Mouse (Mus musculus): ENCODE measurements around the gene Cmtm6. TPM values are rescaled to one million over a fixed set of nuclear protein-coding genes. Genes with fewer than 3 reads are reported as not detected.
"Not testable (repeated sequence)": the region's sequence is repeated elsewhere in the genome, so short reads cannot be mapped to it uniquely, and the experiment has no call there.

The Cmtm6 gene
- polyA plus RNA-seq, 1 experiment from 2014 or later, result 15.0 TPM

DNA sequence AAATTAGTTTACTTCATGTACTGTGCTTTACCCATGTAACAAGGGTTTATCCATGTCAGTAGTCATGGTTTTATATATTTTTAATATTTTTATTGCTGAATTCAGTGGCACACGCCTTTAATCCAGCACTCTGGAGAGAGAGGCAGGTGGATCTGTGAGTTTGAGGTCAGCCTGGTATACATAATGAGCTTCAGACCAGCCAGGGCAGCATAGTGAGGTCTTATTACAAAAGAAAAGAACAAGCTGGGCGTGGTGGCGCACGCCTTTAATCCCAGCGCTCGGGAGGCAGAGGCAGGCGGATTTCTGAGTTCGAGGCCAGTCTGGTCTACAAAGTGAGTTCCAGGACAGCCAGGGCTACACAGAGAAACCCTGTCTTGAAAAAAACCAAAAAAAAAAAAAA, 35.3 kb upstream of the Cmtm6 start:
- not testable (repeated sequence) for H3K36me3 ChIP-seq (ENCODE audit: control insufficient read depth, insufficient read depth, low read length)
- WGBS, result 95% methylated on average over 8 of the region's 8 CpGs

DNA sequence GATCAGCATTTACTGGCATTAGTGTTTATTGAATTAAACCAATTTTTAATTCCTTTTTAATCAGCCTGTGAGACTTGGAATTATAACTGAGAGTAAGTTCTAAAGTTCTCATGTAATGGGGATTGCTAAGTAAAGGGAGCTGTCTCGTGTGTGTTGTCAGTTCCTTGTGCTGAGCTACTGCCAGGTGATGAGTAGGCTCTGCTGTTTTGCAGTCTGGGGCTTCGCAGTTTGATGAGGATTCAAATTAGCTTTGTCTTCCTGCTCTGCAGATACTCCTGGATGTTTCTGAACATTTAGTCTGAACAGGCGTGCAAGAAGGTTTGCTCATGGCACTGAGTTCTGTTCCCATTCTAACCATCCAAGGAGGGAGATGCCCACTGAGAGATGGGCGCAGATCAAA, 33.8 kb upstream of the Cmtm6 start:
- H3K4me3 ChIP-seq (ENCODE audit: low read depth, low read length), result no peak overlapping the region
- 0 out of 2 replicates have a peak, but pooled peaks cover 2% of the 10 kb centered on the region for H3K4me1 ChIP-seq (ENCODE audit: control insufficient read depth, insufficient read depth, low read length)
- H3K36me3 ChIP-seq (ENCODE audit: control insufficient read depth, insufficient read depth, low read length), result peaks cover 10% of the 10 kb centered on the region; the same call in 1 of the 2 replicates
- H3K9ac ChIP-seq (replicated peaks; ENCODE audit: low read depth, low read length), result no peak overlapping the region
- H3K27me3 ChIP-seq (ENCODE audit: control insufficient read depth, insufficient read depth, low read length), result no peaks in the 10 kb centered on the region
- no peak overlapping the region for H3K4me2 ChIP-seq (ENCODE audit: low read depth, low read length)
- 95% methylated on average over 4 of the region's 4 CpGs for WGBS
- ATAC-seq (ENCODE audit: low read depth), result no peak
- no peak overlapping the region for H3K27ac ChIP-seq (ENCODE audit: low read depth, low read length)
- no peaks in the 10 kb centered on the region for H3K9me3 ChIP-seq (ENCODE audit: control insufficient read depth, low read length)

More for the DNA sequence above, 35.3 kb upstream of the Cmtm6 start:
- not testable (repeated sequence) for H3K4me1 ChIP-seq (ENCODE audit: control insufficient read depth, insufficient read depth, low read length); H3K9me3 ChIP-seq (ENCODE audit: control insufficient read depth, low read length); H3K4me2 ChIP-seq (ENCODE audit: low read depth, low read length); H3K27me3 ChIP-seq (ENCODE audit: control insufficient read depth, insufficient read depth, low read length); ATAC-seq (ENCODE audit: low read depth); H3K9ac ChIP-seq (replicated peaks; ENCODE audit: low read depth, low read length); H3K4me3 ChIP-seq (ENCODE audit: low read depth, low read length); H3K27ac ChIP-seq (ENCODE audit: low read depth, low read length)

DNA sequence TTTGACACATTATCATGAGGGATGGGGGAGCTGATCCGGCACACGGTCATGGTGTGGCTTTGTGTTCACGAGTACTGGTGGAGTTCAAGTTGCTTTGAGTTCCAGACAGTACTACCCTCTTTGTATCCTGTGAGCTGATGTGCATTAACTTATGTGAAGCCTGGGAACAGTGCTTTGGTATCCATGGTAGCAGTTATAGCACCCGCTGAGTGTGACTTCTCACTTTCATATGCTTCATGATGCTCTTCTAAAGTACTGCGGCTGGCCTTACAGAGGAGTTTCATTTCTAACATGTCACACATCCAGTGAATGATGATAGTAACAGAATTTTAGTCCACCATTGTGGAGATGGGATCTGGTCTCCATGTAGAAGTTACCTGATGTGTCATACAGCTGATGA, 33.0 kb upstream of the Cmtm6 start:
- WGBS, result 88% methylated on average over 5 of the region's 5 CpGs

DNA sequence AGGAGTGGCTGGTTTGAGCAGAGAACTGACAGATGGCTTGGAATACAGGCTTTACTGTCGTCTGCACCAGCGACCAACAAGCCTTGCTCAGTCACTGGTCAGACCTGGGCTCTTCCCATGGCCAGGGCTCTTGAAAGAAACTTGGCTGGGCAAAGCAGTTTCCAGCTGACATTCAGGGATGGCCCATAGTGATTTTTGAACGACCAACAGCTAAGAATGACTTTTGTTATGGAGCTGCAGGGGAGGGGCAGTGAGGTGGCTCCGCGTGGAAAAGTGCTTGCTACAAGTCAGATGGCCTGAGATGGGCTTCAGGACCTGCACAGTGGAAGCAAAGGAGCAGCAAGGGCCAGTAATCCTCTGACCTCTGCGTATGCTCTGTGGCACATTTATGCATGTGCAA, 31.7 kb upstream of the Cmtm6 start:
- WGBS, result 70% methylated on average over 6 of the region's 6 CpGs
- H3K27me3 ChIP-seq (ENCODE audit: control insufficient read depth, insufficient read depth, low read length), result no peaks in the 10 kb centered on the region
- 0 out of 2 replicates have a peak, but pooled peaks cover 2% of the 10 kb centered on the region for H3K4me1 ChIP-seq (ENCODE audit: control insufficient read depth, insufficient read depth, low read length)
- H3K4me3 ChIP-seq (ENCODE audit: low read depth, low read length), result no peak overlapping the region
- H3K27ac ChIP-seq (ENCODE audit: low read depth, low read length), result no peak overlapping the region
- no peak for ATAC-seq (ENCODE audit: low read depth)
- H3K4me2 ChIP-seq (ENCODE audit: low read depth, low read length), result no peak overlapping the region
- peaks cover 5% of the 10 kb centered on the region; the same call in 1 of the 2 replicates for H3K36me3 ChIP-seq (ENCODE audit: control insufficient read depth, insufficient read depth, low read length)
- no peaks in the 10 kb centered on the region for H3K9me3 ChIP-seq (ENCODE audit: control insufficient read depth, low read length)
- H3K9ac ChIP-seq (replicated peaks; ENCODE audit: low read depth, low read length), result no peak overlapping the region

More for the DNA sequence above, 33.0 kb upstream of the Cmtm6 start:
- no peak for ATAC-seq (ENCODE audit: low read depth)
- H3K4me3 ChIP-seq (ENCODE audit: low read depth, low read length), result no peak overlapping the region
- peaks cover 5% of the 10 kb centered on the region; the same call in 1 of the 2 replicates for H3K36me3 ChIP-seq (ENCODE audit: control insufficient read depth, insufficient read depth, low read length)
- H3K4me1 ChIP-seq (ENCODE audit: control insufficient read depth, insufficient read depth, low read length), result 0 out of 2 replicates have a peak, but pooled peaks cover 2% of the 10 kb centered on the region
- H3K9ac ChIP-seq (replicated peaks; ENCODE audit: low read depth, low read length), result no peak overlapping the region
- no peak overlapping the region for H3K4me2 ChIP-seq (ENCODE audit: low read depth, low read length)
- H3K27me3 ChIP-seq (ENCODE audit: control insufficient read depth, insufficient read depth, low read length), result no peaks in the 10 kb centered on the region
- no peak overlapping the region for H3K27ac ChIP-seq (ENCODE audit: low read depth, low read length)
- no peaks in the 10 kb centered on the region for H3K9me3 ChIP-seq (ENCODE audit: control insufficient read depth, low read length)

DNA sequence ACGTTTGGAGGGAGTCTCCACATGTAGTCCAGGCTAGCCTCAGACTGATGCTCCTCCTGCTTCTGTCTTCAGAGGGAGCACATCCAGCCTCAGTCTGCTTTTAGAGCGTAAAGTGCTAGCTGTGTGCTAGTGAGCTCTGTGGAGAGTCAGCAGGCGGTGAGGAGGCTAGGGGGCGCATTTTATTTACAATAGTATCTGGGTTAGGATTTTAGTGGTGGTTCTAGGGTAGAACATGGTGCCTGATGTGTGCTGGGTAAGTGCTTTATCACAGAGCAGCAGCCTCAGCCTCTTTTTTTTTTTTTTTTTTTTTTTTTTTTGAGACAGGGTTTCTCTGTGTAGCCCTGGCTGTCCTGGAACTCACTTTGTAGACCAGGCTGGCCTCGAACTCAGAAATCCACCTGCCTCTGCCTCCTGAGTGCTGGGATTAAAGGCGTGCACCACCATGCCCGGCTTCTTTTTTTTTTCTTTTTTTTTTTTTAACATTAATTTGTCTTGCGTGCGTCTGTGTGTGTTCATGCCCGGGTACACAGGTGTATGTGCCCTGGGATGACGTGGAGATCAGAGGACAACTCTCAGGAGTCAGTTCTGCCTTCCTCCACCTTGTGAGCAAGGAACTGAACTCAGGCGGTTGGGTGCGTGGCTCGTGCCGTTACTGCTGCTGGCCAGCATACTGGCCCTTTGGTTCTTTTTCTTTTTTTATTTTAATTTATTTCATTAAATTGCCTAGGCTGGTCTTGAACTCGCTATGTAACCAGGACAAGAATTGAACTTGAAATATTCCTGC, 30.8 kb upstream of the Cmtm6 start:
- no peak overlapping the region for H3K4me2 ChIP-seq (ENCODE audit: low read depth, low read length)
- H3K36me3 ChIP-seq (ENCODE audit: control insufficient read depth, insufficient read depth, low read length), result peaks cover 5% of the 10 kb centered on the region; the same call in 1 of the 2 replicates
- no peak for ATAC-seq (ENCODE audit: low read depth)
- no peak overlapping the region for H3K9ac ChIP-seq (replicated peaks; ENCODE audit: low read depth, low read length)
- H3K4me1 ChIP-seq (ENCODE audit: control insufficient read depth, insufficient read depth, low read length), result 0 out of 2 replicates have a peak, but pooled peaks cover 2% of the 10 kb centered on the region
- H3K27ac ChIP-seq (ENCODE audit: low read depth, low read length), result no peak overlapping the region
- H3K4me3 ChIP-seq (ENCODE audit: low read depth, low read length), result no peak overlapping the region
- 94% methylated on average over 16 of the region's 16 CpGs for WGBS
- H3K27me3 ChIP-seq (ENCODE audit: control insufficient read depth, insufficient read depth, low read length), result no peaks in the 10 kb centered on the region
- H3K9me3 ChIP-seq (ENCODE audit: control insufficient read depth, low read length), result no peaks in the 10 kb centered on the region

DNA sequence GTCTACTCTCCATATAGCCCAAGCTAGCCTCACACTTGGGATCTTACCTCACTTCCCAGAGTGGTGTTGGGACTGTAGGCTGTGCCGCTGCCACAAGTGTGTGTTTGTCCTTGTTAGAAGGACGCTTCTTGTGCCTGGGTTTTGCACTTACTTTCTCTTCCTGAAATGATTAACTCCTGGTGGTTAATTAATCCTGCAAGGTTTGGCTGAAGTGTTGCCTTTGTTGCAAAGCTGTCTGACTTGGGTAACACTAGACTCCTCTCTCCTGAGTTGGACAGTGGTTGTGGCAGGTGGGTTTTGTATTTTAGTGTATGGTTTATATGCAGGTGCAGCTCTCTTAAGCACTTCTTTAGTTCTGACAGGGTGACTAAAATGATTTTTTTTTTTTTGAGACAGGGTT, 29.9 kb upstream of the Cmtm6 start:
- ATAC-seq (ENCODE audit: low read depth), result no peak
- Histone ChIP-seq H3K4me3 (ENCODE audit: low read depth, low read length) (no peak overlapping the region), H3K9ac (replicated peaks; ENCODE audit: low read depth, low read length) (no peak overlapping the region), H3K27ac (ENCODE audit: low read depth, low read length) (no peak overlapping the region), H3K9me3 (ENCODE audit: control insufficient read depth, low read length) (no peaks in the 10 kb centered on the region), H3K4me2 (ENCODE audit: low read depth, low read length) (no peak overlapping the region), H3K27me3 (ENCODE audit: control insufficient read depth, insufficient read depth, low read length) (no peaks in the 10 kb centered on the region), H3K36me3 (ENCODE audit: control insufficient read depth, insufficient read depth, low read length) (peaks cover 10% of the 10 kb centered on the region), H3K4me1 (ENCODE audit: control insufficient read depth, insufficient read depth, low read length) (0 out of 2 replicates have a peak, but pooled peaks cover 2% of the 10 kb centered on the region)
- 95% methylated on average over 2 of the region's 2 CpGs for WGBS

DNA sequence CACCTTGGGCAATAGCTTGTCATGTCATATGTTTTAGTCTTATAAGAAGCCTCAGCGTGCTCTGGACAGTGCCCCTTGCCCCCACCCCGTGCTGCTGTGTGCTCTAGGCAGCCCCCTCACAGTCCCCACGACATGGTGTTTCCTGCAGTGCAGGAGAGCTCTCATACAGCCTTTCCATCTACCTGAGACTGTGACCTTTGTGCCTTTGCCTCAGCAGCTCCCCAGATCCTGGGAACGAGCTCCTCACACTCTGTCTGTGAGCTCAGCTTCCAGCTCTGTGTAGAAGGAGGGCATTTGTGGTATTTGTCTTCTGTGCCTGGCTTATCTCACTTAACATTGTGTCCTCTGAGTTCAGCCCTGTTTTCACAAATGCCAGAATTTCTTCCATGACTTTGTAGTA, 29.0 kb upstream of the Cmtm6 start:
- WGBS, result 88% methylated on average over 4 of the region's 4 CpGs
- peaks cover 15% of the 10 kb centered on the region for H3K36me3 ChIP-seq (ENCODE audit: control insufficient read depth, insufficient read depth, low read length)

DNA sequence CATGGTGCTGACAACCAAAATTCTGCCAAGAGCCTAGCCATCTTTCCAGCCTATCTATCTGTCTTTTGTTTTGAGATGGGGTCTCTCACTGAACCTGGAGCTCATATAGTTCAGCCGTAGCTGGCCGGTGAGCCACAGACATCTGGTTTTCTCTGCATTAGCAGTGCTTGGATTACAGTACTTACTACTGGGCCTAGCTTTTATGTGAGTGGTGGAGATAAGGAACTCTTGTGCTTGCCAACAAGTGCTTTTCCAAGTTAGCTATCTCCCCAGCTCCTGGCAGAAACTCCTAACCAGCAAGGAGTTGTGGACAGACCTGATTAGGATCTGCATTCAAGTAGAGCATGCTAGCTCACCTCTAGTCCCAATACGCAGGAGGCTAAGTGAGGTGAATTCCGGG, 23.1 kb upstream of the Cmtm6 start:
- H3K9ac ChIP-seq (replicated peaks; ENCODE audit: low read depth, low read length), result no peak overlapping the region
- no peak overlapping the region for H3K4me2 ChIP-seq (ENCODE audit: low read depth, low read length)
- no peaks in the 10 kb centered on the region for H3K4me1 ChIP-seq (ENCODE audit: control insufficient read depth, insufficient read depth, low read length)
- H3K9me3 ChIP-seq (ENCODE audit: control insufficient read depth, low read length), result no peaks in the 10 kb centered on the region
- ATAC-seq (ENCODE audit: low read depth), result no peak
- no peaks in the 10 kb centered on the region for H3K27me3 ChIP-seq (ENCODE audit: control insufficient read depth, insufficient read depth, low read length)
- no peak overlapping the region for H3K27ac ChIP-seq (ENCODE audit: low read depth, low read length)
- no peak overlapping the region for H3K4me3 ChIP-seq (ENCODE audit: low read depth, low read length)
- 96% methylated on average over 4 of the region's 4 CpGs for WGBS
- peaks cover 48% of the 10 kb centered on the region for H3K36me3 ChIP-seq (ENCODE audit: control insufficient read depth, insufficient read depth, low read length)

More for the DNA sequence above, 29.0 kb upstream of the Cmtm6 start:
- Histone ChIP-seq H3K4me2 (ENCODE audit: low read depth, low read length) (no peak overlapping the region), H3K4me3 (ENCODE audit: low read depth, low read length) (no peak overlapping the region), H3K4me1 (ENCODE audit: control insufficient read depth, insufficient read depth, low read length) (0 out of 2 replicates have a peak, but pooled peaks cover 2% of the 10 kb centered on the region), H3K9ac (replicated peaks; ENCODE audit: low read depth, low read length) (no peak overlapping the region), H3K9me3 (ENCODE audit: control insufficient read depth, low read length) (no peaks in the 10 kb centered on the region), H3K27ac (ENCODE audit: low read depth, low read length) (no peak overlapping the region), H3K27me3 (ENCODE audit: control insufficient read depth, insufficient read depth, low read length) (no peaks in the 10 kb centered on the region)
- no peak for ATAC-seq (ENCODE audit: low read depth)

DNA sequence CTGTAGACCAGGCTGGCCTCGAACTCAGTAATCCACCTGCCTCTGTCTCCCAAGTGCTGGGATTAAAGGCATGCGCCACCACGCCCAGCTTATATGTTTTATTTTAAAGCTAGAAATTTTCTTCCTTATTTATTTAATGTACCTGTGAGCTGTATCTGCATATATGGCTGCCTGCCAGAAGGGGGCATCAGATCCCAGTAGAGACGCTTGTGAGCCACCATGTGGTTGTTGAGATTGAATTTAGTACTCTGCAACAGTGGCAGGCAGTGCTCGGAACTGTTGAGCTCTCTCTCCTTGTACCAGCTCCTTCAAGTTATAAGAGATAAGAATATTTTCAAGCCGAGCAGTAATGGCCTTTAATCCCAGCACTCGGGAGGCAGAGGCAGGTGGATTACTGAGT, 20.6 kb upstream of the Cmtm6 start:
- Histone ChIP-seq H3K4me2 (ENCODE audit: low read depth, low read length) (no peak overlapping the region), H3K27ac (ENCODE audit: low read depth, low read length) (no peak overlapping the region), H3K9ac (replicated peaks; ENCODE audit: low read depth, low read length) (no peak overlapping the region), H3K36me3 (ENCODE audit: control insufficient read depth, insufficient read depth, low read length) (peaks cover 71% of the 10 kb centered on the region), H3K4me1 (ENCODE audit: control insufficient read depth, insufficient read depth, low read length) (no peaks in the 10 kb centered on the region), H3K4me3 (ENCODE audit: low read depth, low read length) (no peak overlapping the region), H3K9me3 (ENCODE audit: control insufficient read depth, low read length) (no peaks in the 10 kb centered on the region), H3K27me3 (ENCODE audit: control insufficient read depth, insufficient read depth, low read length) (no peaks in the 10 kb centered on the region)
- 80% methylated on average over 7 of the region's 7 CpGs for WGBS
- no peak for ATAC-seq (ENCODE audit: low read depth)
